Mouse (Mus musculus) small intestine, adult 2 months (tissue): ENCODE measurements around the gene Meis1.

Experiments
- CTCF ChIP-seq: fragments of 200-500 bp; IDR thresholded peaks from 2 replicates; pipeline ENCODE4 v1.5.1; 2012; ENCODE audit warnings: low read depth, mild to moderate bottlenecking, control low read depth, inconsistent platforms, low read length, moderate library complexity, mixed read lengths; ENCODE audit not compliant: insufficient replicate concordance, insufficient read length; ENCODE audit errors: extremely low read depth
- POLR2A ChIP-seq: fragments of 200-500 bp; IDR thresholded peaks from 2 replicates; pipeline ENCODE4 v1.6.1; 2012; ENCODE audit warnings: low read depth, mild to moderate bottlenecking, control low read depth, inconsistent platforms, low read length, moderate library complexity

- TF ChIP-seq CTCF (no peak), POLR2A (no peak)
Observed at GRCm38 (mm10) chr11:18897250-18897649, 121.5 kb downstream of the Meis1 start.
